Mouse (Mus musculus) lung, embryonic 15.5 days (tissue): Measurements from ENCODE around the gene Syk. TPM values are rescaled to one million over a fixed set of nuclear protein-coding genes. Genes with fewer than 3 reads are reported as not detected.

ENCODE experiments used
- polyA plus RNA-seq: library from polyadenylated mRNA; unstranded; fragments of >200 nt; fragmentation: Nextera tagmentation; extraction: Ambion mirVana; gene quantifications from 2 replicates; pipeline ENCODE4 v1.2.1, GENCODE M21; 2015

Syk gene
- polyA plus RNA-seq, 1 experiment from 2014 or later = 5.3 TPM

Other genes with a start within 250 kb of the Syk start
- gene Diras2, start 51.9 kb upstream of the Syk start, polyA plus RNA-seq = 0.19 and 0.36 TPM in 2 replicates